Mouse (Mus musculus) heart, embryonic 15.5 days (tissue): Measurements from ENCODE around the gene Sdad1. TPM values are rescaled to one million over a fixed set of nuclear protein-coding genes. Genes with fewer than 3 reads are reported as not detected.

Source experiments
- ATAC-seq: fragments of 200-750 bp; cut with Nextera tagmentation; replicated peaks from 2 replicates; pipeline ENCODE4 v1.8.0; 2017; ENCODE audit warnings: low read depth, moderate TSS enrichment; ENCODE audit not compliant: insufficient number of reproducible peaks, insufficient read depth, low FRiP score
- H3K27ac ChIP-seq: fragments of 300-500 bp; sonication (generic); 2 replicates; pipeline ENCODE4 v1.5.1; 2015; ENCODE audit warnings: mild to moderate bottlenecking, inconsistent platforms
- H3K27me3 ChIP-seq: fragments of 300-500 bp; sonication (generic); 2 replicates; pipeline ENCODE4 v1.6.1; 2015; ENCODE audit warnings: inconsistent platforms
- H3K36me3 ChIP-seq: fragments of 300-500 bp; sonication (generic); 2 replicates; pipeline ENCODE4 v1.6.1; 2015; ENCODE audit warnings: mild to moderate bottlenecking, inconsistent platforms
- H3K4me1 ChIP-seq: fragments of 300-500 bp; sonication (generic); replicated peaks from 2 replicates; pipeline ENCODE4 v1.6.1; 2015; ENCODE audit warnings: inconsistent platforms
- H3K4me2 ChIP-seq: fragments of 300-500 bp; sonication (generic); 2 replicates; pipeline ENCODE4 v1.6.1; 2015; ENCODE audit warnings: inconsistent platforms, mild to moderate bottlenecking, moderate library complexity
- H3K4me3 ChIP-seq: fragments of 300-500 bp; sonication (generic); 2 replicates; pipeline ENCODE4 v1.5.1; 2015; ENCODE audit warnings: mild to moderate bottlenecking, inconsistent platforms
- H3K9ac ChIP-seq: fragments of 300-500 bp; sonication (generic); 2 replicates; pipeline ENCODE4 v1.6.1; 2015; ENCODE audit warnings: mild to moderate bottlenecking, inconsistent platforms
- H3K9me3 ChIP-seq: fragments of 300-500 bp; sonication (generic); replicated peaks from 2 replicates; pipeline ENCODE4 v1.6.1; 2016; ENCODE audit warnings: inconsistent platforms
- WGBS: fragments of 180-500 bp; shearing (Covaris S2); methylation state at CpG from one replicate; pipeline ENCODE4 v1.1.7; 2015; ENCODE audit warnings: mixed read lengths; 5-methylcytosine and 5-hydroxymethylcytosine counted together
- polyA plus RNA-seq: library from polyadenylated mRNA; unstranded; fragments of >200 nt; fragmentation: Nextera tagmentation; extraction: Ambion mirVana; gene quantifications from 2 replicates; pipeline ENCODE4 v1.2.1, GENCODE M21; 2015

Gene Sdad1
- polyA plus RNA-seq, 1 experiment from 2014 or later: 20.0 TPM

- Histone ChIP-seq H3K4me3 (no peak overlapping the region), H3K9me3 (no peaks in the 10 kb centered on the region), H3K9ac (no peak overlapping the region), H3K4me2 (no peak overlapping the region), H3K27ac (no peak overlapping the region), H3K27me3 (no peaks in the 10 kb centered on the region), H3K4me1 (peaks cover 11% of the 10 kb centered on the region), H3K36me3 (peaks cover 58% of the 10 kb centered on the region)
- 72% methylated on average over 3 of the region's 3 CpGs for WGBS
- ATAC-seq: no peak
These were observed 6.0 kb downstream of the Sdad1 start for GRCm38 (mm10) chr5:92304291-92304690.

- Histone ChIP-seq H3K4me2 (no peak overlapping the region), H3K9me3 (no peaks in the 10 kb centered on the region), H3K27ac (no peak overlapping the region), H3K9ac (no peak overlapping the region), H3K27me3 (no peaks in the 10 kb centered on the region), H3K36me3 (peaks cover 74% of the 10 kb centered on the region), H3K4me1 (no peaks in the 10 kb centered on the region), H3K4me3 (no peak overlapping the region)
- WGBS: 64% methylated on average over 13 of the region's 13 CpGs
- no peak for ATAC-seq
These were observed 8.0 kb downstream of the Sdad1 start for GRCm38 (mm10) chr5:92302149-92302840.

GRCm38 (mm10) chr5:92294525-92294924 lies 15.8 kb downstream of the Sdad1 start:
- Histone ChIP-seq H3K36me3 (peaks cover 89% of the 10 kb centered on the region), H3K4me3 (no peak overlapping the region), H3K27ac (no peak overlapping the region), H3K27me3 (no peaks in the 10 kb centered on the region), H3K9me3 (no peaks in the 10 kb centered on the region), H3K9ac (no peak overlapping the region), H3K4me1 (no peaks in the 10 kb centered on the region), H3K4me2 (no peak overlapping the region)
- WGBS: 82% methylated on average over 2 of the region's 2 CpGs
- ATAC-seq: no peak

GRCm38 (mm10) chr5:92291652-92292414 lies 18.4 kb downstream of the Sdad1 start:
- Histone ChIP-seq H3K4me3 (no peak overlapping the region), H3K9me3 (no peaks in the 10 kb centered on the region), H3K36me3 (peaks cover 92% of the 10 kb centered on the region), H3K4me1 (no peaks in the 10 kb centered on the region), H3K27ac (no peak overlapping the region), H3K4me2 (no peak overlapping the region), H3K27me3 (no peaks in the 10 kb centered on the region), H3K9ac (no peak overlapping the region)
- no peak for ATAC-seq
- 80% methylated on average over 6 of the region's 6 CpGs for WGBS

- Histone ChIP-seq H3K9me3 (no peaks in the 10 kb centered on the region), H3K9ac (no peak overlapping the region), H3K27me3 (no peaks in the 10 kb centered on the region), H3K36me3 (peaks cover 73% of the 10 kb centered on the region), H3K4me3 (no peak overlapping the region), H3K27ac (no peak overlapping the region), H3K4me2 (no peak overlapping the region), H3K4me1 (peaks cover 7% of the 10 kb centered on the region)
- ATAC-seq: no peak
- 73% methylated on average over 6 of the region's 6 CpGs for WGBS
These were observed 22.4 kb downstream of the Sdad1 start for GRCm38 (mm10) chr5:92287840-92288239.

GRCm38 (mm10) chr5:92283107-92283506 lies 27.2 kb downstream of the Sdad1 start:
- H3K4me2 ChIP-seq: no peak overlapping the region
- H3K27me3 ChIP-seq: no peaks in the 10 kb centered on the region
- H3K4me3 ChIP-seq: no peak overlapping the region
- H3K36me3 ChIP-seq: peaks cover 29% of the 10 kb centered on the region
- no peak for ATAC-seq
- H3K27ac ChIP-seq: peak overlapping the region; percentile 21; the same call in 1 of the 2 replicates
- H3K4me1 ChIP-seq: peaks cover 21% of the 10 kb centered on the region
- WGBS: 45% methylated on average over 3 of the region's 3 CpGs
- H3K9ac ChIP-seq: no peak overlapping the region
- no peaks in the 10 kb centered on the region for H3K9me3 ChIP-seq

GRCm38 (mm10) chr5:92282571-92282970 lies 27.7 kb downstream of the Sdad1 start:
- Histone ChIP-seq H3K27ac (peak overlapping the region; percentile 21; the same call in 1 of the 2 replicates), H3K36me3 (peaks cover 24% of the 10 kb centered on the region; the same call in 1 of the 2 replicates), H3K9me3 (no peaks in the 10 kb centered on the region), H3K27me3 (no peaks in the 10 kb centered on the region), H3K4me1 (peaks cover 22% of the 10 kb centered on the region), H3K4me2 (no peak overlapping the region), H3K4me3 (no peak overlapping the region), H3K9ac (no peak overlapping the region)
- no peak for ATAC-seq
- 44% methylated on average over 4 of the region's 4 CpGs for WGBS

- Histone ChIP-seq H3K9me3 (no peaks in the 10 kb centered on the region), H3K4me1 (peaks cover 25% of the 10 kb centered on the region), H3K27me3 (peaks cover 13% of the 10 kb centered on the region; the same call in 1 of the 2 replicates), H3K27ac (no peak overlapping the region), H3K36me3 (no peaks in the 10 kb centered on the region), H3K4me3 (no peak overlapping the region), H3K9ac (no peak overlapping the region), H3K4me2 (no peak overlapping the region)
- 81% methylated on average over 10 of the region's 10 CpGs for WGBS
- no peak for ATAC-seq
These were observed 31.2 kb downstream of the Sdad1 start for GRCm38 (mm10) chr5:92278942-92279537.

- peak; percentile 93 for ATAC-seq
- Histone ChIP-seq H3K9me3 (no peaks in the 10 kb centered on the region), H3K4me3 (peak within 1 kb of the TSS; percentile 65), H3K4me2 (peak within 1 kb of the TSS; percentile 97), H3K27ac (peak within 1 kb of the TSS; percentile 58; the same call in 1 of the 2 replicates), H3K27me3 (peaks cover 13% of the 10 kb centered on the region; the same call in 1 of the 2 replicates), H3K4me1 (peaks cover 17% of the 10 kb centered on the region), H3K36me3 (no peaks in the 10 kb centered on the region), H3K9ac (peak within 1 kb of the TSS; percentile 61)
- WGBS: 3% methylated on average over 54 of the region's 54 CpGs
These were observed 32.6 kb downstream of the Sdad1 start, which contains the start of gene Naaa for GRCm38 (mm10) chr5:92277437-92278394. TSS of gene Naaa (minus strand) at chr5:92278170.

- H3K9me3 ChIP-seq: no peaks in the 10 kb centered on the region
- H3K4me1 ChIP-seq: no peaks in the 10 kb centered on the region
- no peak overlapping the region for H3K9ac ChIP-seq
- no peak overlapping the region for H3K4me3 ChIP-seq
- H3K27ac ChIP-seq: no peak overlapping the region
- no peak for ATAC-seq
- H3K27me3 ChIP-seq: 0 out of 2 replicates have a peak, but pooled peaks cover 6% of the 10 kb centered on the region
- H3K4me2 ChIP-seq: no peak overlapping the region
- no peaks in the 10 kb centered on the region for H3K36me3 ChIP-seq
- 75% methylated on average over 7 of the region's 7 CpGs for WGBS
These were observed 39.8 kb downstream of the Sdad1 start for GRCm38 (mm10) chr5:92270496-92270895.
